Mouse (Mus musculus): ENCODE measurements around the gene Tmem201. TPM values are rescaled to one million over a fixed set of nuclear protein-coding genes. Genes with fewer than 3 reads are reported as not detected.
A peak's percentile ranks its signal among the peaks of the same experiment; 100 is the strongest.
"Not testable (repeated sequence)": the region's sequence is repeated elsewhere in the genome, so short reads cannot be mapped to it uniquely, and the experiment has no call there.

Tmem201 gene
- polyA plus RNA-seq, 1 experiment, result 8.2 TPM

- Histone ChIP-seq H3K27ac (ENCODE audit: control insufficient read depth, insufficient read depth, low read depth, low read length, poor library complexity) (no peak overlapping the region), H3K4me3 (replicated peaks; ENCODE audit: control insufficient read depth, low read depth, low read length) (no peak overlapping the region), H3K4me1 (ENCODE audit: control insufficient read depth, insufficient read depth, low read length) (peaks cover 1% of the 10 kb centered on the region; the same call in 1 of the 2 replicates)
- TF ChIP-seq POLR2A (IDR thresholded peaks at IDR 0.05; ENCODE audit: borderline replicate concordance, control insufficient read depth, low read depth, low read length) (no peak), CTCF (IDR thresholded peaks at IDR 0.05; ENCODE audit: control insufficient read depth, insufficient read depth, low read length) (no peak)
- 86% methylated on average over 6 of the region's 6 CpGs for WGBS
Observed at GRCm38 (mm10) chr4:149758423-149758822, 20.6 kb upstream of the Tmem201 start.

- WGBS, result 53% methylated on average over 7 of the region's 7 CpGs
- H3K27ac ChIP-seq (ENCODE audit: control insufficient read depth, insufficient read depth, low read depth, low read length, poor library complexity), result not testable (repeated sequence)
Observed at GRCm38 (mm10) chr4:149756546-149756945, 18.7 kb upstream of the Tmem201 start.

GRCm38 (mm10) chr4:149752836-149753235 lies 15.0 kb upstream of the Tmem201 start:
- no peak overlapping the region for H3K27ac ChIP-seq (ENCODE audit: control insufficient read depth, insufficient read depth, low read depth, low read length, poor library complexity)
- WGBS, result 81% methylated on average over 3 of the region's 3 CpGs
- TF ChIP-seq CTCF (IDR thresholded peaks at IDR 0.05; ENCODE audit: control insufficient read depth, insufficient read depth, low read length) (no peak), POLR2A (IDR thresholded peaks at IDR 0.05; ENCODE audit: borderline replicate concordance, control insufficient read depth, low read depth, low read length) (no peak)

More at GRCm38 (mm10) chr4:149756546-149756945, 18.7 kb upstream of the Tmem201 start:
- not testable (repeated sequence) for H3K4me3 ChIP-seq (replicated peaks; ENCODE audit: control insufficient read depth, low read depth, low read length); H3K4me1 ChIP-seq (ENCODE audit: control insufficient read depth, insufficient read depth, low read length)

GRCm38 (mm10) chr4:149752124-149752799 lies 14.4 kb upstream of the Tmem201 start:
- no peak overlapping the region for H3K4me3 ChIP-seq (replicated peaks; ENCODE audit: control insufficient read depth, low read depth, low read length)
- peak; percentile 71 for TF ChIP-seq CTCF (IDR thresholded peaks at IDR 0.05; ENCODE audit: control insufficient read depth, insufficient read depth, low read length)
- no peak for TF ChIP-seq POLR2A (IDR thresholded peaks at IDR 0.05; ENCODE audit: borderline replicate concordance, control insufficient read depth, low read depth, low read length)
- H3K4me1 ChIP-seq (ENCODE audit: control insufficient read depth, insufficient read depth, low read length), result no peaks in the 10 kb centered on the region
- WGBS, result 49% methylated on average over 17 of the region's 17 CpGs
- H3K27ac ChIP-seq (ENCODE audit: control insufficient read depth, insufficient read depth, low read depth, low read length, poor library complexity), result no peak overlapping the region

More at GRCm38 (mm10) chr4:149752836-149753235, 15.0 kb upstream of the Tmem201 start:
- no peak overlapping the region for H3K4me3 ChIP-seq (replicated peaks; ENCODE audit: control insufficient read depth, low read depth, low read length)
- no peaks in the 10 kb centered on the region; the same call in 1 of the 2 replicates for H3K4me1 ChIP-seq (ENCODE audit: control insufficient read depth, insufficient read depth, low read length)

- no peaks in the 10 kb centered on the region for H3K4me1 ChIP-seq (ENCODE audit: control insufficient read depth, insufficient read depth, low read length)
- TF ChIP-seq POLR2A (IDR thresholded peaks at IDR 0.05; ENCODE audit: borderline replicate concordance, control insufficient read depth, low read depth, low read length) (no peak), CTCF (IDR thresholded peaks at IDR 0.05; ENCODE audit: control insufficient read depth, insufficient read depth, low read length) (no peak)
- WGBS, result 87% methylated on average over 5 of the region's 5 CpGs
- no peak overlapping the region for H3K27ac ChIP-seq (ENCODE audit: control insufficient read depth, insufficient read depth, low read depth, low read length, poor library complexity)
- H3K4me3 ChIP-seq (replicated peaks; ENCODE audit: control insufficient read depth, low read depth, low read length), result no peak overlapping the region
Observed at GRCm38 (mm10) chr4:149750671-149751070, 12.8 kb upstream of the Tmem201 start.

GRCm38 (mm10) chr4:149749663-149750015 lies 11.8 kb upstream of the Tmem201 start:
- not testable (repeated sequence) for H3K4me1 ChIP-seq (ENCODE audit: control insufficient read depth, insufficient read depth, low read length); H3K4me3 ChIP-seq (replicated peaks; ENCODE audit: control insufficient read depth, low read depth, low read length); H3K27ac ChIP-seq (ENCODE audit: control insufficient read depth, insufficient read depth, low read depth, low read length, poor library complexity)
- 84% methylated on average over 3 of the region's 3 CpGs for WGBS

- 88% methylated on average over 18 of the region's 18 CpGs for WGBS
- TF ChIP-seq CTCF (IDR thresholded peaks at IDR 0.05; ENCODE audit: control insufficient read depth, insufficient read depth, low read length) (no peak), POLR2A (IDR thresholded peaks at IDR 0.05; ENCODE audit: borderline replicate concordance, control insufficient read depth, low read depth, low read length) (no peak)
- Histone ChIP-seq H3K27ac (ENCODE audit: control insufficient read depth, insufficient read depth, low read depth, low read length, poor library complexity) (no peak overlapping the region), H3K4me1 (ENCODE audit: control insufficient read depth, insufficient read depth, low read length) (no peaks in the 10 kb centered on the region), H3K4me3 (replicated peaks; ENCODE audit: control insufficient read depth, low read depth, low read length) (no peak overlapping the region)
Observed at GRCm38 (mm10) chr4:149749003-149749662, 11.3 kb upstream of the Tmem201 start.

- Histone ChIP-seq H3K4me3 (replicated peaks; ENCODE audit: control insufficient read depth, low read depth, low read length) (no peak overlapping the region), H3K27ac (ENCODE audit: control insufficient read depth, insufficient read depth, low read depth, low read length, poor library complexity) (no peak overlapping the region), H3K4me1 (ENCODE audit: control insufficient read depth, insufficient read depth, low read length) (no peaks in the 10 kb centered on the region)
- WGBS, result 78% methylated on average over 7 of the region's 7 CpGs
- TF ChIP-seq CTCF (IDR thresholded peaks at IDR 0.05; ENCODE audit: control insufficient read depth, insufficient read depth, low read length) (no peak), POLR2A (IDR thresholded peaks at IDR 0.05; ENCODE audit: borderline replicate concordance, control insufficient read depth, low read depth, low read length) (no peak)
Observed at GRCm38 (mm10) chr4:149744119-149744518, 6.3 kb upstream of the Tmem201 start.

Data from bone marrow, adult 2 months (tissue).